Mouse (Mus musculus) intestine, embryonic 14.5 days (tissue): ENCODE data around the gene Erich6b. TPM values are rescaled to one million over a fixed set of nuclear protein-coding genes. Genes with fewer than 3 reads are reported as not detected.

Experiments
- ATAC-seq: fragments of 200-750 bp; cut with Nextera tagmentation; replicated peaks from 2 replicates; pipeline ENCODE4 v1.8.0; 2017; ENCODE audit warnings: low read depth, moderate number of reproducible peaks, moderate TSS enrichment, moderate library complexity; ENCODE audit not compliant: low FRiP score, low TSS enrichment
- DNase-seq: peaks from one replicate; pipeline ENCODE4 v3.0.0-alpha.2; 2018; ENCODE audit warnings: low spot score
- H3K27ac ChIP-seq: fragments of 300-500 bp; sonication (generic); 2 replicates; pipeline ENCODE4 v1.5.1; 2014; ENCODE audit warnings: low read depth, mild to moderate bottlenecking, control low read depth
- H3K27me3 ChIP-seq: fragments of 300-500 bp; sonication (generic); replicated peaks from 2 replicates; pipeline ENCODE4 v1.6.1; 2014; ENCODE audit warnings: low read length, control low read depth; ENCODE audit not compliant: control insufficient read depth, insufficient read depth
- H3K36me3 ChIP-seq: fragments of 300-500 bp; sonication (generic); 2 replicates; pipeline ENCODE4 v1.6.1; 2014; ENCODE audit warnings: low read length, control low read depth; ENCODE audit not compliant: control insufficient read depth, insufficient read depth
- H3K4me1 ChIP-seq: fragments of 300-500 bp; sonication (generic); replicated peaks from 2 replicates; pipeline ENCODE4 v1.6.1; 2014; ENCODE audit warnings: low read length, control low read depth, mixed read lengths; ENCODE audit not compliant: control insufficient read depth, insufficient read depth
- H3K4me2 ChIP-seq: fragments of 300-500 bp; sonication (generic); 2 replicates; pipeline ENCODE4 v1.6.1; 2014; ENCODE audit warnings: low read length
- H3K4me3 ChIP-seq: fragments of 300-500 bp; sonication (generic); 2 replicates; pipeline ENCODE4 v1.5.1; 2014; ENCODE audit warnings: low read depth, low read length, control low read depth, mixed read lengths
- H3K9ac ChIP-seq: fragments of 300-500 bp; sonication (generic); 2 replicates; pipeline ENCODE4 v1.6.1; 2014; ENCODE audit warnings: mild to moderate bottlenecking, low read length
- H3K9me3 ChIP-seq: fragments of 300-500 bp; sonication (generic); 2 replicates; pipeline ENCODE4 v1.6.1; 2016; ENCODE audit warnings: low read length, control low read depth; ENCODE audit not compliant: control insufficient read depth
- WGBS: fragments of 180-500 bp; shearing (Covaris S2); extraction: QIAGEN DNeasy Blood & Tissue Kit; methylation state at CpG from one replicate; pipeline ENCODE4 v1.1.7; 2014; 5-methylcytosine and 5-hydroxymethylcytosine counted together
- polyA plus RNA-seq: library from polyadenylated mRNA; unstranded; fragments of >200 nt; fragmentation: Nextera tagmentation; extraction: Ambion mirVana; gene quantifications from 2 replicates; pipeline ENCODE4 v1.2.1, GENCODE M21; 2014

Erich6b gene
- polyA plus RNA-seq, 1 experiment from 2014 or later = not detected

- Histone ChIP-seq H3K4me2 (no peak overlapping the region), H3K9ac (no peak overlapping the region), H3K4me1 (no peaks in the 10 kb centered on the region), H3K4me3 (no peak overlapping the region), H3K9me3 (no peaks in the 10 kb centered on the region), H3K27ac (no peak overlapping the region), H3K27me3 (no peaks in the 10 kb centered on the region), H3K36me3 (peaks cover 89% of the 10 kb centered on the region)
- no peak for ATAC-seq
- WGBS = 78% methylated on average over 5 of the region's 5 CpGs
- no peak for DNase-seq
These were observed 70.6 kb downstream of the Erich6b start for GRCm38 (mm10) chr14:75712687-75713086.

GRCm38 (mm10) chr14:75713661-75714060 lies 71.6 kb downstream of the Erich6b start:
- Histone ChIP-seq H3K36me3 (peaks cover 89% of the 10 kb centered on the region), H3K4me3 (no peak overlapping the region), H3K27me3 (no peaks in the 10 kb centered on the region), H3K9ac (no peak overlapping the region), H3K9me3 (no peaks in the 10 kb centered on the region), H3K4me1 (no peaks in the 10 kb centered on the region), H3K4me2 (no peak overlapping the region), H3K27ac (no peak overlapping the region)
- WGBS = 73% methylated on average over 4 of the region's 4 CpGs
- DNase-seq = no peak
- ATAC-seq = no peak

- WGBS = 84% methylated on average over 4 of the region's 4 CpGs
- DNase-seq (no peak), ATAC-seq (no peak)
- H3K4me1 ChIP-seq = no peaks in the 10 kb centered on the region
- peaks cover 94% of the 10 kb centered on the region for H3K36me3 ChIP-seq
- H3K27ac ChIP-seq = no peak overlapping the region
- H3K9ac ChIP-seq = no peak overlapping the region
- no peaks in the 10 kb centered on the region for H3K27me3 ChIP-seq
- H3K9me3 ChIP-seq = no peaks in the 10 kb centered on the region
- H3K4me3 ChIP-seq = no peak overlapping the region
- H3K4me2 ChIP-seq = no peak overlapping the region
These were observed 74.4 kb downstream of the Erich6b start for GRCm38 (mm10) chr14:75716410-75716809.

Other genes with a start within 250 kb of the Erich6b start
- gene Siah3, start 186.3 kb upstream of the Erich6b start, polyA plus RNA-seq = 0.24 and 0.28 TPM in 2 replicates
- gene Spert, start 49.1 kb upstream of the Erich6b start, polyA plus RNA-seq = not detected in 2 replicates
- 22.5 and 24.9 TPM in 2 replicates for gene Cog3, start 112.3 kb downstream of the Erich6b start, polyA plus RNA-seq
- 4.7 and 5.4 TPM in 2 replicates for gene Slc25a30, start 144.8 kb downstream of the Erich6b start, polyA plus RNA-seq
- 1,249 and 1,259 TPM in 2 replicates for gene Tpt1, start 202.8 kb downstream of the Erich6b start, polyA plus RNA-seq